Mouse (Mus musculus) adrenal gland, postnatal 4 days (tissue): ENCODE results near the gene Zfp804b. TPM values are rescaled to one million over a fixed set of nuclear protein-coding genes. Genes with fewer than 3 reads are reported as not detected.
A peak's percentile ranks its signal among the peaks of the same experiment; 100 is the strongest.
"Not testable (repeated sequence)": the region's sequence is repeated elsewhere in the genome, so short reads cannot be mapped to it uniquely, and the experiment has no call there.

Experiments used
- DNase-seq, 2 experiments: peaks; one replicate each; pipeline ENCODE4 v3.0.0; 2021 to 2022; ENCODE audit warnings: low spot score in 2 of 2, mixed read lengths in 2 of 2
- long read RNA-seq, 2 experiments: library from polyadenylated mRNA; stranded (forward); transcript quantifications; one replicate each; pipeline ENCODE4 v2.0.0; 2021
- total RNA-seq, 2 experiments: library from RNA; stranded (reverse); gene quantifications; 2 replicates each; pipeline ENCODE4 v1.2.3; 2021

Gene Zfp804b
- under 1 TPM; 0.59 to 0.64 TPM for total RNA-seq
- long read RNA-seq, experiment 1 = 0 reads
- long read RNA-seq, experiment 2 = 0 reads

GRCm38 (mm10) chr5:7344145-7345010, at the start of gene Zfp804b:
Gene Zfp804b, minus strand, starts transcription at chr5:7344756.
- DNase-seq = peak in 1 of 2 experiments; percentile 9

- DNase-seq = not testable (repeated sequence)
Observed at GRCm38 (mm10) chr5:7364616-7365015, 20.1 kb upstream of the Zfp804b start.

- no peak for DNase-seq
Observed at GRCm38 (mm10) chr5:7345011-7345389, 444 bp upstream of the Zfp804b start.

GRCm38 (mm10) chr5:7325594-7325993, 19.0 kb downstream of the Zfp804b start:
- no peak for DNase-seq

GRCm38 (mm10) chr5:7303819-7304218, 40.7 kb downstream of the Zfp804b start, which contains the start of gene Tex47:
Gene Tex47, plus strand, starts transcription at chr5:7304119.
- DNase-seq = no peak

GRCm38 (mm10) chr5:7302969-7303368, 41.6 kb downstream of the Zfp804b start:
- DNase-seq = no peak

GRCm38 (mm10) chr5:7284336-7284735, 60.2 kb downstream of the Zfp804b start:
- no peak for DNase-seq

- no peak for DNase-seq
Observed at GRCm38 (mm10) chr5:7276659-7277455, 67.7 kb downstream of the Zfp804b start.

- no peak for DNase-seq
Observed at GRCm38 (mm10) chr5:7177589-7177988, 167.0 kb downstream of the Zfp804b start.

GRCm38 (mm10) chr5:7139658-7140057, 204.9 kb downstream of the Zfp804b start:
- no peak for DNase-seq

- DNase-seq = no peak
Observed at GRCm38 (mm10) chr5:7102387-7102786, 242.2 kb downstream of the Zfp804b start.

- DNase-seq = no peak
Observed at GRCm38 (mm10) chr5:7073936-7074631, 270.5 kb downstream of the Zfp804b start.

- DNase-seq = no peak
Observed at GRCm38 (mm10) chr5:7007468-7007867, 337.1 kb downstream of the Zfp804b start.

GRCm38 (mm10) chr5:6983993-6984392, 360.6 kb downstream of the Zfp804b start:
- no peak for DNase-seq

GRCm38 (mm10) chr5:6934837-6935236, 409.7 kb downstream of the Zfp804b start:
- DNase-seq = no peak

GRCm38 (mm10) chr5:6911290-6911689, 433.3 kb downstream of the Zfp804b start:
- DNase-seq = no peak

GRCm38 (mm10) chr5:6881396-6881795, 463.2 kb downstream of the Zfp804b start:
- no peak for DNase-seq

- no peak for DNase-seq
Observed at GRCm38 (mm10) chr5:6871566-6871965, 473.0 kb downstream of the Zfp804b start.

GRCm38 (mm10) chr5:6870970-6871369, 473.6 kb downstream of the Zfp804b start:
- DNase-seq = no peak

- DNase-seq = no peak
Observed at GRCm38 (mm10) chr5:6795396-6795795, 549.2 kb downstream of the Zfp804b start.

- DNase-seq = no peak
Observed at GRCm38 (mm10) chr5:6769357-6769892, 575.1 kb downstream of the Zfp804b start.
